Mouse (Mus musculus) gastrocnemius, postnatal 4 days (tissue): ENCODE results near the gene Gm20830. TPM values are rescaled to one million over a fixed set of nuclear protein-coding genes. Genes with fewer than 3 reads are reported as not detected.
"Not testable (repeated sequence)": the region's sequence is repeated elsewhere in the genome, so short reads cannot be mapped to it uniquely, and the experiment has no call there.

Experiments
- DNase-seq, 2 experiments: peaks; one replicate each; pipeline ENCODE4 v3.0.0; 2021 to 2022; ENCODE audit warnings: low spot score in 2 of 2, mixed read lengths in 2 of 2
- long read RNA-seq, 2 experiments: library from polyadenylated mRNA; stranded (forward); transcript quantifications; one replicate each; pipeline ENCODE4 v2.0.0; 2021
- total RNA-seq, 2 experiments: library from RNA; stranded (reverse); gene quantifications; 2 replicates each; pipeline ENCODE4 v1.2.3; 2021

Gm20830 gene
- total RNA-seq: not detected
- long read RNA-seq, experiment 1: 0 reads
- long read RNA-seq, experiment 2: 0 reads

DNA sequence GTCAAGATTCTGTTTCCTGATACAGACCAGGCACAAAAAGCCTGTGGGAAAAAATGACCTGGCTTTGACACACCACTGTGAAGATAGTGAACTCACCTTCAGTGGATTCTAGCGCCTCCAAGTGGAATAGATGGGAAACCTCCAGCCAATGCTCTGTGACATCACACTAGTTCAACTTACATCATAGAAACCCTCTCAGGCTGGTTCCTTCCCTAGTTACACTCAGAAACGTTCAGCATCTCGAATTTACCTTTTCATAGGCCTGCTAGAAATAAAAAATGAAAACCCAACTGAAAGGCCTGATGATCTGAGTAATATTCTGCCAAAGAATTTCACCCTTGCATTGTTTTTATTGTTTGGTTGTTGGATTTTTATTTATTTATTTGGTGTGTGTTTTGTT lies at the start of gene Gm20830:
Gene Gm20830 (minus strand): TSS at position 101 of the 400 bp plus-strand sequence.
- not testable (repeated sequence) for DNase-seq

Other genes with a start within 250 kb of the Gm20830 start
- gene Gm21719, start 235.4 kb downstream of the Gm20830 start, total RNA-seq: not detected